Mouse (Mus musculus): ENCODE measurements around the gene Dcbld2. TPM values are rescaled to one million over a fixed set of nuclear protein-coding genes. Genes with fewer than 3 reads are reported as not detected.
"Not testable (repeated sequence)": the region's sequence is repeated elsewhere in the genome, so short reads cannot be mapped to it uniquely, and the experiment has no call there.

The Dcbld2 gene
- total and polyA plus RNA-seq, 3 experiments = 1.7 to 16.4 (median 7.0) TPM

GRCm38 (mm10) chr16:58453820-58454219 is 45.6 kb downstream of the Dcbld2 start:
- H3K36me3 ChIP-seq (replicated peaks) = peaks cover 51% of the 10 kb centered on the region
- H3K4me1 ChIP-seq (ENCODE audit: insufficient read depth, low read depth, low read length) = peaks cover 73% of the 10 kb centered on the region
- ATAC-seq (ENCODE audit: extremely low read depth, insufficient number of reproducible peaks, low FRiP score, poor library complexity, severe bottlenecking) = no peak
- TF ChIP-seq GATA1 (IDR thresholded peaks at IDR 0.05; ENCODE audit: borderline replicate concordance, low read length) (no peak), TAL1 (conservative IDR thresholded peaks at IDR 0.05; ENCODE audit: low read depth, low read length) (no peak), CTCF (IDR thresholded peaks at IDR 0.05; ENCODE audit: low read depth, low read length) (no peak), GATA2 (IDR thresholded peaks at IDR 0.05; ENCODE audit: borderline replicate concordance, low read depth, low read length) (no peak), POLR2AphosphoS5 (IDR thresholded peaks at IDR 0.05; ENCODE audit: insufficient replicate concordance, low read depth, low read length) (no peak)
- no peaks in the 10 kb centered on the region for H3K9me3 ChIP-seq (replicated peaks)
- H3K27me3 ChIP-seq (ENCODE audit: insufficient read depth, low read length) = no peaks in the 10 kb centered on the region
- no peak for DNase-seq (ENCODE audit: low spot score)
- H3K4me3 ChIP-seq (ENCODE audit: low read depth, low read length) = no peak overlapping the region; the same call in 1 of the 2 replicates

- no peaks in the 10 kb centered on the region for H3K9me3 ChIP-seq (replicated peaks)
- H3K36me3 ChIP-seq (replicated peaks) = peaks cover 51% of the 10 kb centered on the region
- peaks cover 71% of the 10 kb centered on the region for H3K4me1 ChIP-seq (ENCODE audit: insufficient read depth, low read depth, low read length)
- ATAC-seq (ENCODE audit: extremely low read depth, insufficient number of reproducible peaks, low FRiP score, poor library complexity, severe bottlenecking) (peak; percentile 79), DNase-seq (ENCODE audit: low spot score) (peak; percentile 40)
- TF ChIP-seq GATA1 (IDR thresholded peaks at IDR 0.05; ENCODE audit: borderline replicate concordance, low read length) (no peak), POLR2AphosphoS5 (IDR thresholded peaks at IDR 0.05; ENCODE audit: insufficient replicate concordance, low read depth, low read length) (no peak), TAL1 (conservative IDR thresholded peaks at IDR 0.05; ENCODE audit: low read depth, low read length) (peak; percentile 81), GATA2 (IDR thresholded peaks at IDR 0.05; ENCODE audit: borderline replicate concordance, low read depth, low read length) (no peak), CTCF (IDR thresholded peaks at IDR 0.05; ENCODE audit: low read depth, low read length) (peak; percentile 94)
- H3K4me3 ChIP-seq (ENCODE audit: low read depth, low read length) = no peak overlapping the region; the same call in 1 of the 2 replicates
- H3K27me3 ChIP-seq (ENCODE audit: insufficient read depth, low read length) = no peaks in the 10 kb centered on the region
Observed at GRCm38 (mm10) chr16:58454617-58455016, 46.4 kb downstream of the Dcbld2 start.

- Histone ChIP-seq H3K9me3 (replicated peaks) (0 out of 2 replicates have a peak, but pooled peaks cover 2% of the 10 kb centered on the region), H3K27me3 (ENCODE audit: insufficient read depth, low read length) (no peaks in the 10 kb centered on the region), H3K4me3 (ENCODE audit: low read depth, low read length) (no peak overlapping the region), H3K4me1 (ENCODE audit: insufficient read depth, low read depth, low read length) (peaks cover 74% of the 10 kb centered on the region), H3K36me3 (replicated peaks) (peaks cover 50% of the 10 kb centered on the region)
- peak; percentile 15 for DNase-seq (ENCODE audit: low spot score)
- TF ChIP-seq POLR2AphosphoS5 (IDR thresholded peaks at IDR 0.05; ENCODE audit: insufficient replicate concordance, low read depth, low read length) (no peak), TAL1 (conservative IDR thresholded peaks at IDR 0.05; ENCODE audit: low read depth, low read length) (no peak), CTCF (IDR thresholded peaks at IDR 0.05; ENCODE audit: low read depth, low read length) (no peak), GATA2 (IDR thresholded peaks at IDR 0.05; ENCODE audit: borderline replicate concordance, low read depth, low read length) (no peak)
- ATAC-seq (ENCODE audit: extremely low read depth, insufficient number of reproducible peaks, low FRiP score, poor library complexity, severe bottlenecking) = peak; percentile 4; the same call in 1 of the 2 replicates
Observed at GRCm38 (mm10) chr16:58455118-58455517, 46.9 kb downstream of the Dcbld2 start.

- Histone ChIP-seq H3K4me3 (ENCODE audit: low read depth, low read length) (no peak overlapping the region), H3K9me3 (replicated peaks) (0 out of 2 replicates have a peak, but pooled peaks cover 4% of the 10 kb centered on the region), H3K4me1 (ENCODE audit: insufficient read depth, low read depth, low read length) (peaks cover 81% of the 10 kb centered on the region), H3K36me3 (replicated peaks) (peaks cover 51% of the 10 kb centered on the region), H3K27me3 (ENCODE audit: insufficient read depth, low read length) (no peaks in the 10 kb centered on the region)
- no peak for TF ChIP-seq CTCF (IDR thresholded peaks at IDR 0.05; ENCODE audit: low read depth, low read length)
- TF ChIP-seq TAL1 (conservative IDR thresholded peaks at IDR 0.05; ENCODE audit: low read depth, low read length) = no peak
- TF ChIP-seq GATA1 (IDR thresholded peaks at IDR 0.05; ENCODE audit: borderline replicate concordance, low read length) = no peak
- TF ChIP-seq POLR2AphosphoS5 (IDR thresholded peaks at IDR 0.05; ENCODE audit: insufficient replicate concordance, low read depth, low read length) = no peak
- TF ChIP-seq GATA2 (IDR thresholded peaks at IDR 0.05; ENCODE audit: borderline replicate concordance, low read depth, low read length) = no peak
- DNase-seq (ENCODE audit: low spot score) (no peak), ATAC-seq (ENCODE audit: extremely low read depth, insufficient number of reproducible peaks, low FRiP score, poor library complexity, severe bottlenecking) (no peak)
Observed at GRCm38 (mm10) chr16:58456445-58456844, 48.2 kb downstream of the Dcbld2 start.

DNA sequence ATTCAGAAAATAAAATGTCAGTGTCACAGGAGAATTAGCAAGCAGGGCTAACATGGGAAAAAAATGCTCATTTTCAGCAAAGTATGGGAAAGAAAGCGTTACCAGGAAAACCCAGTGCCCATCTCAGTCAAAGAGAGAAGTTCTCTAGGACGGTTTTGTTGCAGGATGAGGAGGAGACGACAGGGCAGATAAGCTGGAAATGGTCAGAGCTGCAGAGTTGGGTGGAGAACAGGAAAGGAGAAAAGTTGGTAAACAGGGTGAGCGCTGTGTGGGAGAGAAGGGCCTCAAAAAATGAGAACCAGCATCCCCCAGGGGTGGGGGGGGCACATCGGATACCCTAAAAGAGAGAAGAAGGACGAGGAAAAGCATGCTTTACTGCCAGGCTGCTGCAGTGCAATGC is 48.7 kb downstream of the Dcbld2 start:
- Histone ChIP-seq H3K36me3 (replicated peaks) (peaks cover 49% of the 10 kb centered on the region), H3K4me1 (ENCODE audit: insufficient read depth, low read depth, low read length) (peaks cover 80% of the 10 kb centered on the region), H3K27me3 (ENCODE audit: insufficient read depth, low read length) (no peaks in the 10 kb centered on the region), H3K4me3 (ENCODE audit: low read depth, low read length) (no peak overlapping the region; the same call in 1 of the 2 replicates), H3K9me3 (replicated peaks) (0 out of 2 replicates have a peak, but pooled peaks cover 4% of the 10 kb centered on the region)
- TF ChIP-seq CTCF (IDR thresholded peaks at IDR 0.05; ENCODE audit: low read depth, low read length) (no peak), POLR2AphosphoS5 (IDR thresholded peaks at IDR 0.05; ENCODE audit: insufficient replicate concordance, low read depth, low read length) (no peak), TAL1 (conservative IDR thresholded peaks at IDR 0.05; ENCODE audit: low read depth, low read length) (no peak), GATA2 (IDR thresholded peaks at IDR 0.05; ENCODE audit: borderline replicate concordance, low read depth, low read length) (no peak), GATA1 (IDR thresholded peaks at IDR 0.05; ENCODE audit: borderline replicate concordance, low read length) (no peak)
- no peak for ATAC-seq (ENCODE audit: extremely low read depth, insufficient number of reproducible peaks, low FRiP score, poor library complexity, severe bottlenecking)
- no peak for DNase-seq (ENCODE audit: low spot score)

GRCm38 (mm10) chr16:58459966-58460365 is 51.7 kb downstream of the Dcbld2 start:
- not testable (repeated sequence) for H3K4me3 ChIP-seq (ENCODE audit: low read depth, low read length); DNase-seq (ENCODE audit: low spot score); ATAC-seq (ENCODE audit: extremely low read depth, insufficient number of reproducible peaks, low FRiP score, poor library complexity, severe bottlenecking); H3K9me3 ChIP-seq (replicated peaks); H3K27me3 ChIP-seq (ENCODE audit: insufficient read depth, low read length)
- H3K4me1 ChIP-seq (ENCODE audit: insufficient read depth, low read depth, low read length) = peaks cover 80% of the 10 kb centered on the region
- H3K36me3 ChIP-seq (replicated peaks) = peaks cover 62% of the 10 kb centered on the region

Measured in G1E (cell line).